Mouse (Mus musculus): ENCODE data around the gene Prss47.

Gene Prss47

DNA sequence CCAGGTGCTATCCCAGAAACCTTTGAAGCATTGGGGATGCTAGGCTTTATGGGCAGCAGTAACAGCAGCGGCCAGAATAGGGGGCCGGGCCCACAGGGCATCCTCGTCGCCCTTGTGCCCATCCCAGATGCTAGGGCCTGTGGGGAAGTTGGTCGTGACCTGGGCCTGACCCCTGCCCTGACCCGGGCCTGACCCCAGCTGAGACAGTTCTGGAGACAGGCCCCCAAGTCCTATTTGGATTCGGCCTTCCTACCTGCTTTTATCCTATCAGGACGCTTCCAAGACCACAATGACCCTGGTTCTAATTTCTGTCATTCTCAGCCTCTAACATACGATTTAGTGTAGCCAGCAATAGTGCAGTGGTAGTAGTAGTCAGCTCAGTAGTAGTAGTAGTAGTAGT, at the start of gene Prss47:
Gene Prss47, minus strand, starts transcription at position 101 of the 400 bp plus-strand sequence.
- in situ Hi-C loops (cut with MboI) = no loop called here

DNA sequence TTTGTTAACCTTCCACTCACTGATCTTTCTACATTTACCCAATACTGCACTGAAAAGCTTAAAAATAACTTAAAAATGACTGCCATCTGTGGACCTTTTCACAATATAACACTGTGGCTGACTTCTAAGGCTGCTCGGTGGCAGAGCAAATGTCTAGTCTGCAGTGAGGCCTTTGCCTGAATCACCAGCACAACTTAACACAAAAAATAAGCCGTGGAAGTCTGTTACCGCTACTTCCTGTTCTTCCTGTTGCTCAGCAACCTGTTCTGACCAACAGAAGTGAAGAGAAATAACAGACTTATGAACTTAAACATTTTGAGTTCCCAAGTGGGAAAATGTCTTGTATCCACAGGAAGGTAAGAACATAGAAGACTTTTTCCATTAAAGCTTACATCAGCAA, 48.7 kb upstream of the Prss47 start:
- in situ Hi-C loops (cut with MboI) = loop anchor here (25.0 kb wide), 1 partner anchor 939 kb away; the partner anchor contains the start of genes Habp4 and Zfp367

DNA sequence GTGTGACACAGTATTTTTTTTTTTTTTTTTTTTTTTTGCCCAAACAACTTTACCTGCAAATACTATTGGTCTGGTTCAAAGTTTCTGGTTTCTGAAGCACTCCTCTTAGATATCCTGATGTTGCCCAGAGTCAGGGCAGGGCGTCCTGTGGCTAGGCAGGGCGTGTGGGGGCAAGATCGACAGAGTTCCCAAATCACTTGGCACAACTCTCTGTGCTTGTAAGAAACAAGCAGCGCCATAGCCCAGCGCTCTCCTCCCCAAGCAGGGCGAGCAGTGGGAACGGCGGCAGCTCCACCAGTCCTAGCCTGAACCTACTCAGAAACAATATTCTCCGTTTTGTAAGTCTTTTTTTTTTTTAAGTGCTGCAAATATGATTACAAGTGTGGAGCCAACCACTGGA, 48.1 kb upstream of the Prss47 start:
- in situ Hi-C loops (cut with MboI) = loop anchor here (25.0 kb wide), 1 partner anchor 938 kb away; the partner anchor contains the start of genes Habp4 and Zfp367

DNA sequence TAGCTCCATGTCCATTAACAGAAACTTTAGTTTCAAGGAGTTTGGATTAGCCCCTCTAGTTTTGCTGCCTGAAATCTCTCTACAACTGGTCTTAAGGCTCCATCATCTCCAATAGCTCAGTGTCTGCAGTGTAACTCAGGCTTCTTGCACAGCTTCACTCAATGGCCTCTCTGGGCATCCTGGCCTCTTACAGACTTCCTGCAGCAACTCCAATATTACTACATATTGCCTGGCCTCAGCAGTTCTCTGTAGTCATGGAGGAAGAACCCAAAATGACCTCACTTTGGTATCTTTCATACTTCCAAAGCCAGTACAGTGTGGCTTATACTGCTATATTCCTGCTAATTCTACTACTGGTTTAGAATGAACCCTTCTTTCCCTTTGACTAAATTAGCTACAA, 44.5 kb upstream of the Prss47 start:
- in situ Hi-C loops (cut with MboI) = no loop called here

DNA sequence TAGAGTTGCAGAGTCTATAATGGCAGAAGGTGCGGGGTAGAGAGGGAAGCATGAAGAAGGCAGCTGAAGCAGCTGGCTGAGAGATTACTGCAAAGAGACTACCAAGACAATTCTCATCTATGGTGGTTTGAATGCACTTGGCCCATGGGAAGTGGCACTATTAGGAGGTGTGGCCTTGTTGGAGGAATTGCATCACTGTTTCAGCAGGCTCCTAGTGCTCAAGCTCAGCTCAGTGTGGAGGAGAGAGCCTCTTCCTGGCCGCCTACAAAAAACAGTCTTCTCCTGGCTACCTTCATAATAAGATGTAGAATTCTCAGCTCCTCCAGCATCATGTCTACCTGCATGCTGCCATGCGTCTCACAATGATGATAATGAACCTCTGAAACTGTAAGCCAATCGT, 43.4 kb upstream of the Prss47 start:
- in situ Hi-C loops (cut with MboI) = no loop called here

DNA sequence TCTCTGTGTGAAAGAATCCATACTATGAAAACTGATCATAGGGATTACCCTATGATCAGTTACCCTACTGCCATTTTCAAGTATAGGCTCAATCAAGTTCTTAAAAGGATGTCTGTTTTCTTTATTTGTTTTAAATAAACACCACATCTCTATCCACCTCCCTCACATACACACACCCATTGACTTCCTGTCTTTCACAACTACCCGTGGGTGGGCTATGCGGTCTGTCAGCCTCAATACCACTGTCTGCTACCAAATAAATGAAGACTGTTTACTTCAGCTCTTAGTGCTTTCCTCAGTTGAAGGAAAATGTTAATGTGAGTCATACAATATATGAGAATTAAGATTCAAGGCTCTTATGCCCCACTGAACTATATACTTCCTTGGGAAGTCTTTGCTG, 17.4 kb upstream of the Prss47 start:
- in situ Hi-C loops (cut with MboI) = no loop called here

DNA sequence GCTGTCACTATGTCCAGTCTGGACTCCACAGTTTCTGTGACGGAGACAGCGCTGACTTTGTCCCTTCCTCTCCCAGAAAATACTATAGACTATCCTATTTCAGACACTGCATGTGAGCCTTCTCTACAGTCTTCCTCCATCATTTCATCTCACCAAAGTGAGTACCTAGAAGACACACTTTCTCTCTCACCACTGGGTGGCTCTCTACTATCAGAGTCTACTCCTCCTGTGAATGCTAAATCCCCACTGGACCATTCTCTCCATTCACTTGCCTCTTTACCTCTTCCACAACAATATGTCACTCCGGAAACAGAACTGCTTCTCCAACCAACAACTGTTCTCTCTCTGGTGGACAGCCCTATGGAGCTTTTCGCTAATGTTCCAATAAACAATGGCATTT, 17.5 kb downstream of the Prss47 start:
- in situ Hi-C loops (cut with MboI) = no loop called here

DNA sequence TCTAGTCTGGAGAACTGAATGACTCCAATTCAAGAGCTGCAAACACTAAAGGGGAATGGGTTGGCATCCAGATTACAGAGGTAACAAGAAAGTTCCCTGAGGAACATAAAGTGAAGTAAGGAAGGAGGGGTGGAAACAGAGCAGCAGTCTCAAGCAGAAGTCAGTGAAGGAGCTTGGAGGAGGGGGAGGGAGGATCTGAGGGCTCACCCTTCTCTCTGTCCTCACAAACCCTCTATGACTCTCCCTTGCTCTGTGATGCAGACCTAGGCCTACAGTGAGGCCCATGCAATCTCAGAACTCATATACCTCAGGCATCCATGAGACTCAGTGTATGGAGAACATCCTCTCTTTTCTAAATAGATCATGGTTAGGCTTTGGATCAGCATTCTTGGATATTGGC, 19.8 kb downstream of the Prss47 start, which contains the start of gene Spata31d1c:
Gene Spata31d1c, plus strand, starts transcription at position 301 of the 400 bp plus-strand sequence.
- in situ Hi-C loops (cut with MboI) = no loop called here

DNA sequence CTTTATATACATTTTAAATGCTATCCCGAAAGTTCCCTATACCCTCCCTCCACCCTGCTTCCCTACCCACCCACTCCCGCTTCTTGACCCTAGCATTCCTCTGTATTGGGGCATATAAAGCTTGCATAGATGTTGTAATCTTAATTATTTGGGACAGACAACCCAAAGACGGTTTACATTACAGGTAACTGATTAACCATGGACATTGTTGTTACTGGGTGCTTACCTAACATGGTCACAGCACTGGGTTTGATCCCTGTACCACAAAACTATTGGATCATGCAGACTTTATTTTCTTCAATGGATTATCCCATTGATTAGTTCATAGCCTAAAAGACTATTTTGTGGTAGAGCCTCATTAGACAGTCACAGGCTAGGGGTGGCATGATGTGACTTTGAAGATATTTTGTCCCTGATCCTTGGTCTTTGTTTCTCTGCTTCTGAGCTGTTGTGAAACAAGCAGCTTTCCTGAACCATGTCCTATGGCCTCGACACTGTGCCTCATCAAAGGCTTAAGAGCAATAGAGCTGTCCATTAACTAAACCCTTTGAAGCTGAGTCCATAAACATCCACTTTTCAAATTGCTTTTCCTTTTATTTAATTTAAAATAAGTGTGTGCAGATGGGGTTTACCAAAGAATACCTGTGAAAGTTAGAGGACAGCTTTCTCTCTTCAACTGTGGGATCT, 41.4 kb downstream of the Prss47 start:
- in situ Hi-C loops (cut with MboI) = no loop called here

DNA sequence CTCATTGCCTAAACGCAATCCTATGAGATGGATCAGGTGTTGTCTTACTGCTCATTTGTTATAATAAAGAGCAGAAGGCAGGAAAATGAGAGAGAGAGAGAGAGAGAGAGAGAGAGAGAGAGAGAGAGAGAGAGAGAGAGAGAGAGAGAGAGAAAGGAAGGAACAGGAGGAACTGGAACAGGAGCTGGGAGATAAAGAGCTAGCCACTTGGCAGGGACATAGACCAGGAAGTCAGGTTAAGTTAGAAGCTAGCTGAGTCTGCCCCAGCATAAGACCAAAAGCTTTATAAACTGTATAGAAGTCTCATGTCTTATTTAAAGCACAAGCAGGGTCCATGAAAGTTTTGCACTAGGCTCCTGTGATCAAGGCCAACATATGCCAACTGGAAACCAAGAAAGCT, 44.6 kb downstream of the Prss47 start:
- in situ Hi-C loops (cut with MboI) = no loop called here

DNA sequence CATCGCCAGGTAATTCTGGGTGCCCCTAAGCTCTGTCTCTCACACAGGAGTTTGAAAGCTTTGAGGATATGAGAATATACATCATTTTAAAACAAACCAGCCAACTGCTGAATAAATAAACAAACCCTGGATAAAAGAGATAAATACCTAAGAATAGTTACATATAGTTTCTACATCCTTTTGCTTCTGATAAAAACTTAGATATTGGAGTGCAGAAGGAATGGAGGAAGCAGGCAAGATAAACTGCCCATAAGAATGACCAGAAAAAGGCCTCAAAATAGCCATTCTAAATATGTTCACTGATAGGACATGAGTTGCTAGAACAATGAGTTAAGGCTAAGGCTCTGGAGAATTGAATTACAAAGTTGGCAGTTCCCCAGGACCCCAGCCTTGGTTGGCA, 45.8 kb downstream of the Prss47 start:
- in situ Hi-C loops (cut with MboI) = no loop called here

DNA sequence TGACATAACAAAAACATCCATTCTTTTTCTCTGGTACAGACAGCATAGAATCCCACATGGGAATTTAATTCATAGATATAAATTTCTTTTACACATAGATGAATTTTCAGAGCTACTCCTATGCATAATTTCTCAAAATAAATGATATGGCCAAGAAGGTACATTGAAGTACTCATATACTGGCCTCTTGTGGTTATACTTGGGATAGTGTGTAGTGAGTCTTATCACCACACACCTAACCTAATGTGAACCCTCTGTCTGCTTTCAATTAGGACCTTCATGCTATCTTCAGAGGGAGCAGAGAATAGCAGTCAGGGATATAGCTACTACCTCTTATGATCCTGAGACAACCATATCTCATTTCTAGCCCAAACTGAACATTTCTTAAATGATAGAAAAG, 47.1 kb downstream of the Prss47 start:
- in situ Hi-C loops (cut with MboI) = no loop called here
